Mouse (Mus musculus) small intestine, adult 2 months (tissue): Measurements from ENCODE around the gene Sec24c.

Source experiments
- CTCF ChIP-seq: fragments of 200-500 bp; IDR thresholded peaks from 2 replicates; pipeline ENCODE4 v1.5.1; 2012; ENCODE audit warnings: low read depth, mild to moderate bottlenecking, control low read depth, inconsistent platforms, low read length, moderate library complexity, mixed read lengths; ENCODE audit not compliant: insufficient replicate concordance, insufficient read length; ENCODE audit errors: extremely low read depth
- POLR2A ChIP-seq: fragments of 200-500 bp; IDR thresholded peaks from 2 replicates; pipeline ENCODE4 v1.6.1; 2012; ENCODE audit warnings: low read depth, mild to moderate bottlenecking, control low read depth, inconsistent platforms, low read length, moderate library complexity

- TF ChIP-seq CTCF (no peak), POLR2A (no peak)
These were observed 59.2 kb downstream of the Sec24c start for GRCm38 (mm10) chr14:20733041-20733951.
